Mouse (Mus musculus) heart, embryonic 12.5 days (tissue): ENCODE results near the gene Mcpt4. TPM values are rescaled to one million over a fixed set of nuclear protein-coding genes. Genes with fewer than 3 reads are reported as not detected.
A peak's percentile ranks its signal among the peaks of the same experiment; 100 is the strongest.
"Not testable (repeated sequence)": the region's sequence is repeated elsewhere in the genome, so short reads cannot be mapped to it uniquely, and the experiment has no call there.

ENCODE experiments used
- ATAC-seq: fragments of 200-750 bp; cut with Nextera tagmentation; 2 replicates; pipeline ENCODE4 v1.8.0; 2017; ENCODE audit warnings: moderate TSS enrichment, moderate library complexity; ENCODE audit not compliant: insufficient number of reproducible peaks, low FRiP score
- H3K27ac ChIP-seq: fragments of 300-500 bp; sonication (generic); 2 replicates; pipeline ENCODE4 v1.5.1; 2016; ENCODE audit warnings: mild to moderate bottlenecking, moderate library complexity; ENCODE audit not compliant: poor library complexity, severe bottlenecking
- H3K27me3 ChIP-seq: fragments of 300-500 bp; sonication (generic); replicated peaks from 2 replicates; pipeline ENCODE4 v1.6.1; 2016; ENCODE audit warnings: mild to moderate bottlenecking, moderate library complexity
- H3K36me3 ChIP-seq: fragments of 300-500 bp; sonication (generic); 2 replicates; pipeline ENCODE4 v1.6.1; 2016; ENCODE audit warnings: mild to moderate bottlenecking, moderate library complexity
- H3K4me1 ChIP-seq: fragments of 300-500 bp; sonication (generic); replicated peaks from 2 replicates; pipeline ENCODE4 v1.6.1; 2016; ENCODE audit warnings: mild to moderate bottlenecking
- H3K4me2 ChIP-seq: fragments of 300-500 bp; sonication (generic); 2 replicates; pipeline ENCODE4 v1.6.1; 2016; ENCODE audit warnings: mild to moderate bottlenecking, moderate library complexity
- H3K4me3 ChIP-seq: fragments of 300-500 bp; sonication (generic); 2 replicates; pipeline ENCODE4 v1.5.1; 2016; ENCODE audit warnings: mild to moderate bottlenecking
- H3K9ac ChIP-seq: fragments of 300-500 bp; sonication (generic); 2 replicates; pipeline ENCODE4 v1.6.1; 2016; ENCODE audit warnings: mild to moderate bottlenecking, moderate library complexity
- H3K9me3 ChIP-seq: fragments of 300-500 bp; sonication (generic); replicated peaks from 2 replicates; pipeline ENCODE4 v1.6.1; 2016; ENCODE audit warnings: mild to moderate bottlenecking, moderate library complexity
- WGBS: fragments of 180-500 bp; shearing (Covaris S2); methylation state at CpG from one replicate; pipeline ENCODE4 v1.1.7; 2016; 5-methylcytosine and 5-hydroxymethylcytosine counted together
- microRNA-seq: library from miRNA; unstranded; fragments of <30 nt; microRNA quantifications from one replicate; pipeline ENCODE4, GENCODE M21; 2017
- polyA plus RNA-seq: library from polyadenylated mRNA; unstranded; fragments of >200 nt; fragmentation: Nextera tagmentation; extraction: Ambion mirVana; gene quantifications from 2 replicates; pipeline ENCODE4 v1.2.1, GENCODE M21; 2016

Gene Mcpt4
- polyA plus RNA-seq, 1 experiment from 2014 or later = 0.20 TPM

DNA sequence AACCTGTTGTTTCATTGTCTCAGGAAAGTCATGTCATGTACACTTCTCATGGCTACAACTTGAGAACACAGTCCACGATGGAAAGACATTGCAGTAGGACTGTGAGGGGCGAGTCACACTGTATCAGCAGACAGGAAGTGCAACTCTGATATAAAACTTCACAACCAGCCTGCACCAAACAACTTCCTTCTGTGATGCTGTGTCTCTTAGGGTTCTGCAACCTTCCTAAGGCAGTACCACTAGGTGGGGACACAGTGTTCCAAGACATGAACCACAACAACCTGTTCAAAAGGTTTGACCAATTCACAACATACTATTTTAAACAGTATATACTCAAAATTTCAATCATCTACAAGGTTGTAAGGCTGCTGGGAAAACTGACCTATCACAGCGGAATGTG is 6.7 kb downstream of the Mcpt4 start:
- Histone ChIP-seq H3K9ac (no peak overlapping the region), H3K4me2 (no peak overlapping the region), H3K4me1 (peaks cover 13% of the 10 kb centered on the region), H3K36me3 (no peaks in the 10 kb centered on the region), H3K27ac (no peak overlapping the region), H3K9me3 (no peaks in the 10 kb centered on the region), H3K27me3 (no peaks in the 10 kb centered on the region), H3K4me3 (no peak overlapping the region)
- ATAC-seq = peak; percentile 33; the same call in 1 of the 2 replicates
- WGBS = 45% methylated on average over 3 of the region's 3 CpGs

- H3K9ac ChIP-seq, H3K27ac ChIP-seq, H3K36me3 ChIP-seq, H3K4me2 ChIP-seq, ATAC-seq, H3K4me3 ChIP-seq, H3K4me1 ChIP-seq, H3K9me3 ChIP-seq, H3K27me3 ChIP-seq: not testable (repeated sequence)
- WGBS = 53% methylated on average over 1 of the region's 1 CpGs
These were observed 20.3 kb downstream of the Mcpt4 start, which contains the start of gene Mcpt2 for GRCm38 (mm10) chr14:56041792-56042191. Mcpt2 (plus strand) TSS chr14:56042041.

- Histone ChIP-seq H3K9me3 (no peaks in the 10 kb centered on the region), H3K27ac (no peak overlapping the region), H3K4me2 (no peak overlapping the region), H3K27me3 (no peaks in the 10 kb centered on the region), H3K4me1 (no peaks in the 10 kb centered on the region), H3K4me3 (no peak overlapping the region), H3K9ac (no peak overlapping the region), H3K36me3 (no peaks in the 10 kb centered on the region)
- 62% methylated on average over 2 of the region's 2 CpGs for WGBS
- ATAC-seq = no peak
These were observed 27.7 kb downstream of the Mcpt4 start for GRCm38 (mm10) chr14:56034433-56034832.

- H3K9ac ChIP-seq, H3K27ac ChIP-seq, H3K4me3 ChIP-seq, H3K4me1 ChIP-seq, H3K4me2 ChIP-seq, H3K36me3 ChIP-seq, H3K9me3 ChIP-seq, ATAC-seq, H3K27me3 ChIP-seq: not testable (repeated sequence)
- WGBS = 72% methylated on average over 3 of the region's 3 CpGs
These were observed 31.7 kb downstream of the Mcpt4 start, which contains the start of gene Mcpt9 for GRCm38 (mm10) chr14:56030395-56030794. Mcpt9 (minus strand) TSS chr14:56030495.

GRCm38 (mm10) chr14:56021305-56021704 is 40.8 kb downstream of the Mcpt4 start:
- not testable (repeated sequence) for H3K4me2 ChIP-seq, H3K27me3 ChIP-seq, H3K4me3 ChIP-seq, H3K4me1 ChIP-seq, H3K9ac ChIP-seq, H3K36me3 ChIP-seq, H3K27ac ChIP-seq, ATAC-seq, H3K9me3 ChIP-seq
- 58% methylated on average over 4 of the region's 4 CpGs for WGBS

- no peak overlapping the region for H3K4me3 ChIP-seq
- no peaks in the 10 kb centered on the region for H3K36me3 ChIP-seq
- no peaks in the 10 kb centered on the region for H3K27me3 ChIP-seq
- no peak overlapping the region for H3K4me2 ChIP-seq
- WGBS = 59% methylated on average over 1 of the region's 1 CpGs
- no peak for ATAC-seq
- no peaks in the 10 kb centered on the region for H3K9me3 ChIP-seq
- no peaks in the 10 kb centered on the region for H3K4me1 ChIP-seq
- H3K9ac ChIP-seq = no peak overlapping the region
- no peak overlapping the region for H3K27ac ChIP-seq
These were observed 42.7 kb downstream of the Mcpt4 start for GRCm38 (mm10) chr14:56019446-56019845.

DNA sequence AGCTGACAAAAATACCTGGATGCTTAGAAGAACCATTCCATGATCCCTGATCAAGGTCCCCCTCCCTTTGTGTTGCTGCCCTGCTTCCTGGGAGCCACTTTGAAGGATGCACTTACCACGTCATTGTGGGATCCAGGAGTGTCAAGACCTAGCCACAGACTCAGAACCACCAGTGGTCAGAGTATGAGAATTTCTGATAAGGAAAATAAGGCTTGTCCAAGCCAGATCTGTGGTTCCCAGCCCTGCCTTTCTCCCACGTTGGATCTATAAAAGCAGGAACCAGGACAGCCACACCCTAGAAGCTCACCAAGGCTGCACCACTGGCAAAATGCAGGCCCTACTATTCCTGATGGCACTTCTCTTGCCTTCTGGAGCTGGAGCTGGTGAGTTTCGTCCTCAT is 44.4 kb downstream of the Mcpt4 start, which contains the start of gene Mcpt1:
Gene Mcpt1, plus strand, starts transcription at position 301 of the 400 bp plus-strand sequence.
- H3K36me3 ChIP-seq, H3K27me3 ChIP-seq, ATAC-seq, H3K9me3 ChIP-seq, H3K27ac ChIP-seq, H3K4me2 ChIP-seq, H3K4me1 ChIP-seq, H3K9ac ChIP-seq, H3K4me3 ChIP-seq: not testable (repeated sequence)
- WGBS = 66% methylated on average over 3 of the region's 3 CpGs

DNA sequence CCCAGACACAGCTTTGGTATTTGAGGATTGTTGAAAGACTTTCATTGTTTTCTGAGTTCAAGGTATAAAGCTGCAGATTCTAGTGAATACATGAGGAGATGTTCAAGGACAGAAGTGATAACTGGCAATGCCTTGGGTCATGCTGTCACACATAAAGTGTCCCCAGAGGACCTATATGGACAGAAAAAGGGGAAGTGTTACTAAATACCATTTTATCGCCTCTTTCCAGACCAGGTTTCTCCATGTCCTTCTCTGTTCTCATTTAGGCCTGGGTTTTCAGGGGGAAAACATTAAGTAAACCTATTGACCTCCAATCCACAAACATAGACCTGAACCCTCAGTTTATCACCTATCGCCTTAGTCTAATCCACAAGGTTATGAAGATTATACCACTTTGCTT is 48.2 kb downstream of the Mcpt4 start:
- no peak for ATAC-seq
- Histone ChIP-seq H3K27ac (no peak overlapping the region), H3K4me2 (no peak overlapping the region), H3K27me3 (no peaks in the 10 kb centered on the region), H3K36me3 (no peaks in the 10 kb centered on the region), H3K9ac (no peak overlapping the region), H3K9me3 (no peaks in the 10 kb centered on the region), H3K4me1 (no peaks in the 10 kb centered on the region), H3K4me3 (no peak overlapping the region)
- 83% methylated on average over 2 of the region's 2 CpGs for WGBS

- Histone ChIP-seq H3K4me1 (no peaks in the 10 kb centered on the region), H3K36me3 (no peaks in the 10 kb centered on the region), H3K9ac (no peak overlapping the region), H3K27ac (no peak overlapping the region), H3K27me3 (no peaks in the 10 kb centered on the region), H3K4me2 (no peak overlapping the region), H3K4me3 (no peak overlapping the region), H3K9me3 (no peaks in the 10 kb centered on the region)
- no peak for ATAC-seq
- WGBS = 48% methylated on average over 3 of the region's 3 CpGs
These were observed 49.0 kb downstream of the Mcpt4 start for GRCm38 (mm10) chr14:56013147-56013546.

Small RNA genes lying within 50 kb of the gene (microRNA-seq; reads per million reads assigned to microRNA genes)
- gene Mir6949 = not detected

Other genes starting within 250 kb of the Mcpt4 start
- 17.5 and 18.6 TPM in 2 replicates for gene Nfatc4, start 239.2 kb downstream of the Mcpt4 start, polyA plus RNA-seq
- 33.3 and 38.2 TPM in 2 replicates for gene Nynrin, start 208.3 kb downstream of the Mcpt4 start, polyA plus RNA-seq
- gene Cbln3, start 177.9 kb downstream of the Mcpt4 start, polyA plus RNA-seq = 0.32 and 0.57 TPM in 2 replicates
- 19.8 TPM in 2 replicates for gene Khnyn, start 177.4 kb downstream of the Mcpt4 start, polyA plus RNA-seq
- gene Sdr39u1, start 162.0 kb downstream of the Mcpt4 start, polyA plus RNA-seq = 38.2 and 40.4 TPM in 2 replicates
- not detected in 2 replicates for gene Cma1, start 117.6 kb downstream of the Mcpt4 start, polyA plus RNA-seq
- gene Cma2, start 111.3 kb downstream of the Mcpt4 start, polyA plus RNA-seq = not detected in 2 replicates
- not detected in 2 replicates for gene Mcpt1, start 44.3 kb downstream of the Mcpt4 start, polyA plus RNA-seq
- not detected in 2 replicates for gene Mcpt9, start 31.8 kb downstream of the Mcpt4 start, polyA plus RNA-seq
- 0.18 TPM in 1 of 2 replicates, not detected in the other for gene Mcpt2, start 20.3 kb downstream of the Mcpt4 start, polyA plus RNA-seq
- not detected in 2 replicates for gene Mcpt8, start 23.0 kb upstream of the Mcpt4 start, polyA plus RNA-seq
- 0.34 TPM in 1 of 2 replicates, not detected in the other for gene Ctsg, start 40.3 kb upstream of the Mcpt4 start, polyA plus RNA-seq
- not detected in 2 replicates for gene Gzme, start 58.3 kb upstream of the Mcpt4 start, polyA plus RNA-seq
- gene Gzmd, start 70.3 kb upstream of the Mcpt4 start, polyA plus RNA-seq = not detected in 2 replicates
- not detected in 2 replicates for gene Gzmg, start 97.3 kb upstream of the Mcpt4 start, polyA plus RNA-seq
- gene Gzmn, start 112.3 kb upstream of the Mcpt4 start, polyA plus RNA-seq = not detected in 2 replicates
- not detected in 2 replicates for gene Gzmf, start 149.1 kb upstream of the Mcpt4 start, polyA plus RNA-seq
- gene Gzmc, start 172.3 kb upstream of the Mcpt4 start, polyA plus RNA-seq = not detected in 2 replicates
- not detected in 2 replicates for gene Gzmb, start 199.9 kb upstream of the Mcpt4 start, polyA plus RNA-seq